Mouse (Mus musculus) thymus, postnatal 10 days (tissue): ENCODE results near the gene Gper1.
A peak's percentile ranks its signal among the peaks of the same experiment; 100 is the strongest.

ENCODE experiments used
- DNase-seq, 2 experiments: peaks; one replicate each; pipeline ENCODE4 v3.0.0; 2021; ENCODE audit warnings: low spot score in 2 of 2

Gper1 gene

GRCm38 (mm10) chr5:139442962-139443361 is 20.0 kb downstream of the Gper1 start:
- no peak for DNase-seq

- DNase-seq = no peak
These were observed 22.3 kb downstream of the Gper1 start for GRCm38 (mm10) chr5:139445258-139445657.

GRCm38 (mm10) chr5:139448025-139448424 is 25.1 kb downstream of the Gper1 start:
- no peak for DNase-seq

- peak; percentile 55 to 62 for DNase-seq
These were observed 26.3 kb downstream of the Gper1 start for GRCm38 (mm10) chr5:139449161-139449791.

- DNase-seq = no peak
These were observed 27.0 kb downstream of the Gper1 start for GRCm38 (mm10) chr5:139449926-139450325.

GRCm38 (mm10) chr5:139453031-139453430 is 30.1 kb downstream of the Gper1 start:
- DNase-seq = no peak

GRCm38 (mm10) chr5:139455166-139455565 is 32.2 kb downstream of the Gper1 start:
- no peak for DNase-seq

GRCm38 (mm10) chr5:139457241-139457640 is 34.3 kb downstream of the Gper1 start:
- no peak for DNase-seq

- no peak for DNase-seq
These were observed 37.0 kb downstream of the Gper1 start for GRCm38 (mm10) chr5:139459938-139460337.

- peak; percentile 96 to 97 for DNase-seq
These were observed 37.6 kb downstream of the Gper1 start, which contains the start of gene 3110082I17Rik for GRCm38 (mm10) chr5:139460384-139461067. 3110082I17Rik (minus strand) TSS chr5:139460527.

- no peak for DNase-seq
These were observed 41.9 kb downstream of the Gper1 start for GRCm38 (mm10) chr5:139464874-139465273.

GRCm38 (mm10) chr5:139466373-139466772 is 43.4 kb downstream of the Gper1 start:
- no peak for DNase-seq

- no peak for DNase-seq
These were observed 43.9 kb downstream of the Gper1 start for GRCm38 (mm10) chr5:139466801-139467200.

- DNase-seq = no peak
These were observed 45.0 kb downstream of the Gper1 start for GRCm38 (mm10) chr5:139467998-139468397.

- no peak for DNase-seq
These were observed 51.8 kb downstream of the Gper1 start for GRCm38 (mm10) chr5:139474741-139475140.
